Mouse (Mus musculus) myocyte (in vitro differentiated cells): ENCODE results near the gene Zc2hc1c. TPM values are rescaled to one million over a fixed set of nuclear protein-coding genes. Genes with fewer than 3 reads are reported as not detected.

Experiments used
- H3K27me3 ChIP-seq: one replicate; pipeline ENCODE4 v1.6.1; 2011; ENCODE audit not compliant: control insufficient read depth, insufficient read depth, insufficient read length
- H3K36me3 ChIP-seq: one replicate; pipeline ENCODE4 v1.6.1; 2011; ENCODE audit not compliant: control insufficient read depth, insufficient read depth
- H3K4me2 ChIP-seq: one replicate; pipeline ENCODE4 v1.6.1; 2011; ENCODE audit warnings: low read depth, control low read depth
- H3K4me3 ChIP-seq: one replicate; pipeline ENCODE4 v1.5.1; 2011; ENCODE audit warnings: mild to moderate bottlenecking, control low read depth, moderate library complexity
- H3K79me2 ChIP-seq: one replicate; pipeline ENCODE4 v1.6.1; 2011; ENCODE audit not compliant: control insufficient read depth, insufficient read depth
- H3ac ChIP-seq: one replicate; pipeline ENCODE4 v1.6.1; 2011; ENCODE audit not compliant: control insufficient read depth, insufficient read length
- CEBPB ChIP-seq: IDR thresholded peaks from 2 replicates; pipeline ENCODE4 v1.6.1; 2011; ENCODE audit warnings: mild to moderate bottlenecking, moderate library complexity; ENCODE audit not compliant: poor library complexity, insufficient read depth, severe bottlenecking
- E2F4 ChIP-seq: IDR thresholded peaks from one replicate; pipeline ENCODE4 v1.6.1; 2011; ENCODE audit warnings: mild to moderate bottlenecking, control low read depth, moderate library complexity; ENCODE audit not compliant: insufficient read depth
- MAX ChIP-seq: IDR thresholded peaks from one replicate; pipeline ENCODE4 v1.6.1; 2011; ENCODE audit warnings: low read depth, mild to moderate bottlenecking, control low read depth
- MYOD1 ChIP-seq, 3 experiments: IDR thresholded peaks; one replicate each; pipeline ENCODE4 v1.6.1; 2011; ENCODE audit warnings: control low read depth in 2 of 3, low read depth in 2 of 3, mild to moderate bottlenecking in 2 of 3, moderate library complexity in 1 of 3; ENCODE audit not compliant: insufficient read length in 2 of 3, control insufficient read depth in 1 of 3
- MYOG ChIP-seq, 3 experiments: IDR thresholded peaks; one replicate each; pipeline ENCODE4 v1.6.1; 2011; ENCODE audit warnings: control low read depth in 2 of 3, low read depth in 2 of 3, mild to moderate bottlenecking in 2 of 3; ENCODE audit not compliant: insufficient read length in 2 of 3, control insufficient read depth in 1 of 3, insufficient read depth in 1 of 3
- POLR2A ChIP-seq: IDR thresholded peaks from one replicate; pipeline ENCODE4 v1.6.1; 2011; ENCODE audit warnings: low read depth, mild to moderate bottlenecking, control low read depth, moderate library complexity; ENCODE audit not compliant: insufficient read length
- POLR2AphosphoS2 ChIP-seq: IDR thresholded peaks from one replicate; pipeline ENCODE4 v1.6.1; 2011; ENCODE audit warnings: low read depth, control low read depth; ENCODE audit not compliant: insufficient read length
- REST ChIP-seq: IDR thresholded peaks from one replicate; pipeline ENCODE4 v1.6.1; 2011; ENCODE audit warnings: mild to moderate bottlenecking, control low read depth, moderate library complexity; ENCODE audit not compliant: insufficient read depth, insufficient read length
- SRF ChIP-seq: IDR thresholded peaks from one replicate; pipeline ENCODE4 v1.6.1; 2011; ENCODE audit warnings: low read depth; ENCODE audit not compliant: control insufficient read depth, insufficient read length
- TCF12 ChIP-seq: IDR thresholded peaks from one replicate; pipeline ENCODE4 v1.6.1; 2011; ENCODE audit warnings: mild to moderate bottlenecking, control low read depth; ENCODE audit not compliant: poor library complexity, insufficient read depth, severe bottlenecking
- TCF3 ChIP-seq: IDR thresholded peaks from one replicate; pipeline ENCODE4 v1.6.1; 2011; ENCODE audit warnings: low read depth, control low read depth; ENCODE audit not compliant: insufficient read length
- USF1 ChIP-seq: IDR thresholded peaks from one replicate; pipeline ENCODE4 v1.6.1; 2011; ENCODE audit warnings: low read depth, mild to moderate bottlenecking, control low read depth, moderate library complexity
- polyA plus RNA-seq: library from polyadenylated mRNA; unstranded; fragments of >200 nt; fragmentation: generic; extraction: Trizol; gene quantifications from one replicate; pipeline ENCODE4 v1.2.1, GENCODE M21; 2012; ENCODE audit warnings: missing spikeins

Zc2hc1c gene
- polyA plus RNA-seq, 1 experiment, result 1.7 TPM

GRCm38 (mm10) chr12:85270319-85270718 is 18.1 kb upstream of the Zc2hc1c start, which contains the start of gene Mlh3:
Mlh3 (minus strand) TSS chr12:85270599.
- no peak within 1 kb of the TSS for H3ac ChIP-seq
- H3K27me3 ChIP-seq, result no peaks in the 10 kb centered on the region
- H3K36me3 ChIP-seq, result no peaks in the 10 kb centered on the region
- no peak within 1 kb of the TSS for H3K4me3 ChIP-seq
- H3K4me2 ChIP-seq, result peak within 1 kb of the TSS; percentile 44
- TF ChIP-seq TCF12, result no peak
- TF ChIP-seq POLR2AphosphoS2, result peak; percentile 12
- no peaks in the 10 kb centered on the region for H3K79me2 ChIP-seq

DNA sequence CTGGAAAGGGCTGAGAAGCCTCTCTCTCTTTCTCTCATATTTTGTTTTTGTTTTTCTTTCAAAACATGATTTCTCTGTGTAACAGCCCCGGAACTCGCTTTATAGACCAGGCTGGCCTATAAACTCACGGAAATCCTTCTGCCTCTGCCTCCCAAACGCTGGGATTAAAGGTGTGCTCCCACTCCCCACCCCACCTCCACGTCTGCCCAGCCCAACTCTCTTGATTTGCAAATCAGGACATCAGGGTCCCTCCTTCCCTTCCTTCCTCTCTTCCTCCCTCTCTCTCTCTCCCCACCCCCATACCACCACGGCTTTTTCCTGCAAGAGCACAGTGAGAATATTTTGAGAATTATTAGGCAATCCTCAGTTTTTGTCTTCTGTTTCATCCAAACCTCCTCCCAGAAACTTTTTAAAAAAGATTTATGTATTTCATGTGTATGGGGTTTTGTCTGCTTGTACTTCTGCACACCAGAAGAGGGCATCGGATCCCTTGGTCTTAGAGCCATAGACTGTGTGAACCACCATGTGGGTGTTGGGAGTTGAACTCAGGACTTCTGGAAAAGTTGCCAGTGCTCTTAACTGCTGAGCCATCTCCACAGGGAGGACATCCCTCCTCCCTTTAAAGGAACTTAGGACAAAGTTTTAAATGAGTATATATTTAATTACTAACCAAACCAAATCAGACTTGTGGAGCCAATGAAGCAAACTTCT is 17.1 kb upstream of the Zc2hc1c start:
- TF ChIP-seq POLR2AphosphoS2 (no peak), MYOG (IDR thresholded peaks at IDR 0.05; ENCODE audit: control insufficient read depth in 1 of 3, insufficient read depth in 1 of 3, insufficient read length in 2 of 3, low read depth in 2 of 3) (no peak), CEBPB (0 out of 2 replicates have a peak, but pooled peaks have one; percentile 16)
- Histone ChIP-seq H3K4me3 (no peak overlapping the region), H3K79me2 (no peaks in the 10 kb centered on the region), H3K27me3 (no peaks in the 10 kb centered on the region), H3K36me3 (no peaks in the 10 kb centered on the region), H3K4me2 (peak overlapping the region; percentile 19), H3ac (no peak overlapping the region)

- peak; percentile 94 for TF ChIP-seq USF1
- no peak for TF ChIP-seq TCF12
- no peak for TF ChIP-seq E2F4
- TF ChIP-seq TCF3, result no peak
- TF ChIP-seq POLR2A, result no peak
- no peak for TF ChIP-seq REST
- Histone ChIP-seq H3K27me3 (no peaks in the 10 kb centered on the region), H3ac (no peak overlapping the region), H3K36me3 (no peaks in the 10 kb centered on the region), H3K79me2 (no peaks in the 10 kb centered on the region), H3K4me3 (no peak overlapping the region), H3K4me2 (peak overlapping the region; percentile 19)
Observed at GRCm38 (mm10) chr12:85271843-85272206, 16.6 kb upstream of the Zc2hc1c start.

DNA sequence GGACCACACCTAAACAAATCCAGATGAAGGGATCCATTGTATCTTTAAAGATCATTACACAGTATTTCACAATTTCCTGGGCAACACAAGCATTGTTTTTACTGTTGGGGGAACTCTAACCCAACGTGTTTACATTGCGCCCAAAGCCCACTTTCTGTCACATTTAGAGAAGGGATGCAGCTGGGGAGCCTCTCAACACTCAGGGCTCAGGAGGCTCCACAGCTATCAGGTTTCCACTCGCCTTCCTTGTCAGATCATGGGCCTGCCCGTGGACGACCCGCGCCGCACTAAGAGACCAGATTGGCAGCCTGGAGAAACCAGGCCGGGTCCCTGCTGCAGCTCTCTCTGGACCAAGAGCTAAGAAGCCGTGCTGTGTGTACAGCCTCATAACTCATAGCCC is 14.9 kb upstream of the Zc2hc1c start:
- H3ac ChIP-seq, result no peak overlapping the region
- no peak for TF ChIP-seq CEBPB
- no peak for TF ChIP-seq POLR2AphosphoS2
- no peak for TF ChIP-seq POLR2A
- no peaks in the 10 kb centered on the region for H3K27me3 ChIP-seq
- no peaks in the 10 kb centered on the region for H3K79me2 ChIP-seq
- H3K4me3 ChIP-seq, result no peak overlapping the region
- no peak overlapping the region for H3K4me2 ChIP-seq
- no peaks in the 10 kb centered on the region for H3K36me3 ChIP-seq

- no peaks in the 10 kb centered on the region for H3K36me3 ChIP-seq
- H3K4me3 ChIP-seq, result no peak overlapping the region
- H3K79me2 ChIP-seq, result no peaks in the 10 kb centered on the region
- H3ac ChIP-seq, result no peak overlapping the region
- TF ChIP-seq E2F4 (no peak), SRF (no peak), TCF3 (no peak), USF1 (no peak), POLR2AphosphoS2 (no peak), MYOD1 (IDR thresholded peaks at IDR 0.05; ENCODE audit: control insufficient read depth in 1 of 3, insufficient read length in 2 of 3, low read depth in 2 of 3) (no peak), POLR2A (no peak), MAX (no peak), REST (no peak), TCF12 (no peak), CEBPB (no peak), MYOG (IDR thresholded peaks at IDR 0.05; ENCODE audit: control insufficient read depth in 1 of 3, insufficient read depth in 1 of 3, insufficient read length in 2 of 3, low read depth in 2 of 3) (no peak)
- H3K27me3 ChIP-seq, result no peaks in the 10 kb centered on the region
- no peak overlapping the region for H3K4me2 ChIP-seq
Observed at GRCm38 (mm10) chr12:85276273-85276672, 12.1 kb upstream of the Zc2hc1c start.

- TF ChIP-seq POLR2AphosphoS2, result no peak
- TF ChIP-seq E2F4, result no peak
- TF ChIP-seq SRF, result no peak
- TF ChIP-seq MYOG (IDR thresholded peaks at IDR 0.05; ENCODE audit: control insufficient read depth in 1 of 3, insufficient read depth in 1 of 3, insufficient read length in 2 of 3, low read depth in 2 of 3), result no peak
- no peak for TF ChIP-seq TCF12
- no peak for TF ChIP-seq REST
- TF ChIP-seq POLR2A, result no peak
- TF ChIP-seq MYOD1 (IDR thresholded peaks at IDR 0.05; ENCODE audit: control insufficient read depth in 1 of 3, insufficient read length in 2 of 3, low read depth in 2 of 3), result no peak
- TF ChIP-seq USF1, result no peak
- no peak for TF ChIP-seq TCF3
- no peak for TF ChIP-seq CEBPB
- TF ChIP-seq MAX, result no peak
- Histone ChIP-seq H3K4me2 (no peak overlapping the region), H3ac (no peak overlapping the region), H3K79me2 (no peaks in the 10 kb centered on the region), H3K4me3 (peak overlapping the region; percentile 51), H3K36me3 (no peaks in the 10 kb centered on the region), H3K27me3 (no peaks in the 10 kb centered on the region)
Observed at GRCm38 (mm10) chr12:85278919-85279318, 9.5 kb upstream of the Zc2hc1c start.
